Mouse (Mus musculus): Measurements from ENCODE around the gene Apol7b.

DNA sequence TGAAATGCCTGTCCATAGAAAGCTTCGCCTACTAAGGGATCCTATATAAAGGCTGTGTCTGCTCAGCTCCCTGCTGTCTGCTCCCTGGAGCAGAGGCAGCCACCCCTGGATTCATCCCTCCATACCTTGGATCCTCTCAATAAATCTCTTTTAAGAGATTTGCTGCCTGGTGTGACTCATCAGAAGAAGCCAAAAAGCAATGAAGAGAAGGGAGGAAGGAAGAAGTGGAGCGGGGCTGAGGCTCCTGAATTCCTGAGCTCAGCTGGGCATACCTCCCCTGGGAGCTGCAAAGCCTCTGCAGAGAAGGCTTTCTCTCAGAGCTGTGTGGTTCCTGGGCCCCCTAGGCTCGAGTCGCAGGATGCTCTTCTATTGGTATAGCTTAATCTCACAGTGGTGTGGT lies 67.4 kb downstream of the Apol7b start:
- TF ChIP-seq KAT2A (conservative IDR thresholded peaks at IDR 0.05; ENCODE audit: low read depth, low read length) (no peak), GATA1 (IDR thresholded peaks at IDR 0.05; ENCODE audit: low read depth, low read length) (no peak), CTCF (IDR thresholded peaks at IDR 0.05 in 2 of 3, conservative IDR thresholded peaks at IDR 0.05 in 1 of 3; ENCODE audit: control insufficient read depth in 1 of 3, insufficient read depth in 1 of 3, low read depth in 2 of 3, low read length in 3 of 3, poor library complexity in 1 of 3, severe bottlenecking in 1 of 3) (no peak), EP300 (IDR thresholded peaks at IDR 0.05; ENCODE audit: low read depth in 1 of 2, low read length in 2 of 2) (no peak)

Data from MEL (cell line).